Mouse (Mus musculus) forebrain, embryonic 14.5 days (tissue): ENCODE measurements around the gene Tshz2. TPM values are rescaled to one million over a fixed set of nuclear protein-coding genes. Genes with fewer than 3 reads are reported as not detected.
A peak's percentile ranks its signal among the peaks of the same experiment; 100 is the strongest.

ENCODE experiments used
- ATAC-seq: fragments of 200-750 bp; cut with Nextera tagmentation; 2 replicates; pipeline ENCODE4 v1.8.0; 2017; ENCODE audit warnings: mild to moderate bottlenecking, moderate library complexity
- DNase-seq: peaks from one replicate; pipeline ENCODE4 v3.0.0-alpha.2; 2015; ENCODE audit warnings: low spot score
- H3K27ac ChIP-seq: fragments of 300-500 bp; sonication (generic); 2 replicates; pipeline ENCODE4 v1.5.1; 2014; ENCODE audit warnings: low read depth, mild to moderate bottlenecking, control low read depth, low read length, moderate library complexity
- H3K27me3 ChIP-seq: fragments of 300-500 bp; sonication (generic); replicated peaks from 2 replicates; pipeline ENCODE4 v1.6.1; 2014; ENCODE audit warnings: low read length, control low read depth, mixed read lengths; ENCODE audit not compliant: control insufficient read depth, insufficient read depth
- H3K36me3 ChIP-seq: fragments of 300-500 bp; sonication (generic); 2 replicates; pipeline ENCODE4 v1.6.1; 2014; ENCODE audit warnings: low read length, control low read depth; ENCODE audit not compliant: control insufficient read depth, insufficient read depth
- H3K4me1 ChIP-seq: fragments of 300-500 bp; sonication (generic); 2 replicates; pipeline ENCODE4 v1.6.1; 2014; ENCODE audit warnings: antibody characterized with exemption, low read length, control low read depth; ENCODE audit not compliant: control insufficient read depth, insufficient read depth
- H3K4me2 ChIP-seq: fragments of 300-500 bp; sonication (generic); 2 replicates; pipeline ENCODE4 v1.6.1; 2014; ENCODE audit warnings: mild to moderate bottlenecking, control low read depth, low read length
- H3K4me3 ChIP-seq: fragments of 300-500 bp; sonication (generic); 2 replicates; pipeline ENCODE4 v1.5.1; 2014; ENCODE audit warnings: low read depth, low read length, control low read depth
- H3K9ac ChIP-seq: fragments of 300-500 bp; sonication (generic); 2 replicates; pipeline ENCODE4 v1.6.1; 2014; ENCODE audit warnings: mild to moderate bottlenecking, low read length, control low read depth, moderate library complexity
- H3K9me3 ChIP-seq: fragments of 300-500 bp; sonication (generic); replicated peaks from 2 replicates; pipeline ENCODE4 v1.6.1; 2016; ENCODE audit warnings: low read length, control low read depth, mixed read lengths; ENCODE audit not compliant: control insufficient read depth
- WGBS: fragments of 180-500 bp; shearing (Covaris S2); extraction: QIAGEN DNeasy Blood & Tissue Kit; methylation state at CpG from one replicate; pipeline ENCODE4 v1.1.7; 2014; 5-methylcytosine and 5-hydroxymethylcytosine counted together
- polyA plus RNA-seq: library from polyadenylated mRNA; unstranded; fragments of >200 nt; fragmentation: Nextera tagmentation; extraction: Ambion mirVana; gene quantifications from 2 replicates; pipeline ENCODE4 v1.2.1, GENCODE M21; 2014

Tshz2 gene
- polyA plus RNA-seq, 1 experiment from 2014 or later, result 3.4 TPM

DNA sequence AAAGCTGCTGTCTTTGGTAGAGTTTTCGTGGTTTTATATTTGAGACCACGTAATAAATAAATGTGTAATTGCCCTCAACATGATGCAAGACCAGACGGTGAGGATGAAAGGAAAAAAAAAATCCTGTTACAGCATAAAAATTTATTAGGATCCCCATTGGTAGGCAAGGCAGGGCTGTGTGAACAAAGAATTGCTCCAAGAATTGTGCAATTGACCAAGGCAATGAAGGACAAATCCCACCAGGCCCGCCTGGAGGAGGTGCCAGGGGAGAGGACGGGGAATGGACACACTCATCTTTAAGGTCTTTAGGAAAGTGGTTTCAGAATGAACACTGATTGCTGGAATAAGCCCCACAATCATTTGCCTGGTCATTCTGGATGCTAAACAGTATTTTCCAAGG, 154.6 kb downstream of the Tshz2 start:
- Histone ChIP-seq H3K4me1 (peaks cover 8% of the 10 kb centered on the region), H3K27me3 (no peaks in the 10 kb centered on the region), H3K4me3 (no peak overlapping the region), H3K4me2 (no peak overlapping the region), H3K9ac (no peak overlapping the region), H3K36me3 (no peaks in the 10 kb centered on the region), H3K27ac (no peak overlapping the region), H3K9me3 (no peaks in the 10 kb centered on the region)
- DNase-seq (no peak), ATAC-seq (no peak)
- 82% methylated on average over 5 of the region's 5 CpGs for WGBS

DNA sequence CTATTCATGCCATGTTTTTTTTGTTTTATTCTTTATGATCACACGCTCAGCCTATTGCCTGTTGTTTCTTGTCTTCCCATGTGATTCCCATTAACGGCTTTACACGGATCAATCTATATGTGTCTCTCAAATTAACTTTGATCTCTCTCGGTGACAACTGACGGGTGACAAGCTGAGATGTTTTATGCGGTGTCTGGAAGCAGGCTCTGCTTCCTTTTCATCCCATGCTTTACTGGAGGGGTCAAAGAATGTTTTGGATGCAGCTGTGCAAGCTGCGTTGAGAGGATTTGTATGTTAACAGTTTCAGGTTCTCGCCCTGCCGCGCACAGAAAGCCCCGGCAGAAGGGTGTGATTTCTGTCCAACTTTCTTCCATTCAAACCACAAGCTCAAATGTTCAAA, 155.1 kb downstream of the Tshz2 start:
- 59% methylated on average over 11 of the region's 11 CpGs for WGBS
- Histone ChIP-seq H3K9ac (no peak overlapping the region), H3K27me3 (0 out of 2 replicates have a peak, but pooled peaks cover 3% of the 10 kb centered on the region), H3K36me3 (no peaks in the 10 kb centered on the region), H3K9me3 (no peaks in the 10 kb centered on the region), H3K4me1 (peaks cover 10% of the 10 kb centered on the region), H3K4me2 (no peak overlapping the region), H3K4me3 (no peak overlapping the region), H3K27ac (no peak overlapping the region)
- no peak for DNase-seq
- ATAC-seq, result no peak

DNA sequence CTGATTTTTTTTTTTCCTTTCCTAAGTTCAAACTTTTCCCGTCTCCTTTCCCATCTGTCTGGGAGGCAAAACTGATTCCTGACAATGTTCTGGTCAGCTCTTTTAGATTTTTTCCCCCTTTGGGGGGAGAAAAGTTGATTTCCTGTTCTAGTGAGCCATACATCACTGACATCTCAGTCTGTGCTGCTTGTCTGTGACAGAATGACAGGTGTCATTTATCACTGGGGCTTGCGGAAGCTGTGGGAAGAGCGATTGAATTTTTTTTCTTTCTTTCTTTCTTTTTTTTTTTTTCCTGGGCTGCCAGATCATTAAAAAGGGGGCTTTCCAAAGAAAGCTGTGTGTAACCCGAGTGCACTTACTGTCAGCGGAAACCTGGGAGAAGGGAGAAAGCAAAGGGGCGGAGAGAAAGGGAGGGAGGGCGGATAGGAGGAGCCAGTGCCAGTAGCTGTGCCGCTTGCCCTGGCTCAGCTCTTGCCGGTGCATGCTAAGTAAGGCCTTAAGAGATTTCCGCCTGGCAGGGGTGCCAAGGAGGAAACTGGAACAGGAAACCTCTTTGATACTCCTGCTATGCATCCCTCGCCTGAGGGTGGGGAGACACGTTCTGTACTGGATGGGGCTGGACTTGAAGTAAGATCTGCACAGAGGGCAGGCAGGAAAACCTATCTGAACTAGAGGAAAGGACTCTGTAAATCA, 157.8 kb downstream of the Tshz2 start:
- Histone ChIP-seq H3K27me3 (peaks cover 9% of the 10 kb centered on the region; the same call in 1 of the 2 replicates), H3K4me3 (no peak overlapping the region), H3K9me3 (no peaks in the 10 kb centered on the region), H3K36me3 (no peaks in the 10 kb centered on the region), H3K27ac (0 out of 2 replicates have a peak overlapping the region, but pooled peaks have one; percentile 33), H3K4me2 (peak overlapping the region; percentile 49), H3K9ac (peak overlapping the region; percentile 40), H3K4me1 (peaks cover 10% of the 10 kb centered on the region)
- DNase-seq (peak; percentile 84), ATAC-seq (peak; percentile 78)
- WGBS, result under 1% methylated on average over 12 of the region's 12 CpGs

GRCm38 (mm10) chr2:169792706-169793105, 159.9 kb downstream of the Tshz2 start:
- no peak overlapping the region for H3K4me2 ChIP-seq
- H3K27ac ChIP-seq, result no peak overlapping the region
- H3K4me3 ChIP-seq, result no peak overlapping the region
- DNase-seq (peak; percentile 62), ATAC-seq (peak; percentile 61)
- no peaks in the 10 kb centered on the region for H3K36me3 ChIP-seq
- H3K4me1 ChIP-seq, result peaks cover 10% of the 10 kb centered on the region
- under 1% methylated on average over 3 of the region's 3 CpGs for WGBS
- H3K9ac ChIP-seq, result no peak overlapping the region
- peaks cover 9% of the 10 kb centered on the region; the same call in 1 of the 2 replicates for H3K27me3 ChIP-seq
- no peaks in the 10 kb centered on the region for H3K9me3 ChIP-seq

- no peaks in the 10 kb centered on the region for H3K4me1 ChIP-seq
- H3K9me3 ChIP-seq, result no peaks in the 10 kb centered on the region
- no peak overlapping the region for H3K9ac ChIP-seq
- H3K27me3 ChIP-seq, result no peaks in the 10 kb centered on the region
- 91% methylated on average over 6 of the region's 6 CpGs for WGBS
- H3K4me2 ChIP-seq, result no peak overlapping the region
- DNase-seq, result peak; percentile 36
- no peak overlapping the region for H3K27ac ChIP-seq
- ATAC-seq, result no peak
- no peak overlapping the region for H3K4me3 ChIP-seq
- H3K36me3 ChIP-seq, result no peaks in the 10 kb centered on the region
Observed at GRCm38 (mm10) chr2:169802241-169802640, 169.4 kb downstream of the Tshz2 start.

- WGBS, result 75% methylated on average over 5 of the region's 5 CpGs
- no peak overlapping the region for H3K9ac ChIP-seq
- H3K9me3 ChIP-seq, result no peaks in the 10 kb centered on the region
- DNase-seq, result no peak
- no peaks in the 10 kb centered on the region for H3K4me1 ChIP-seq
- H3K4me2 ChIP-seq, result no peak overlapping the region
- no peak overlapping the region for H3K27ac ChIP-seq
- no peaks in the 10 kb centered on the region for H3K36me3 ChIP-seq
- no peak for ATAC-seq
- no peak overlapping the region for H3K4me3 ChIP-seq
- no peaks in the 10 kb centered on the region for H3K27me3 ChIP-seq
Observed at GRCm38 (mm10) chr2:169804380-169804779, 171.6 kb downstream of the Tshz2 start.

GRCm38 (mm10) chr2:169805545-169805944, 172.7 kb downstream of the Tshz2 start:
- H3K9ac ChIP-seq, result no peak overlapping the region
- no peaks in the 10 kb centered on the region for H3K4me1 ChIP-seq
- H3K4me3 ChIP-seq, result no peak overlapping the region
- WGBS, result 91% methylated on average over 12 of the region's 12 CpGs
- no peak overlapping the region for H3K27ac ChIP-seq
- no peak overlapping the region for H3K4me2 ChIP-seq
- H3K27me3 ChIP-seq, result no peaks in the 10 kb centered on the region
- H3K36me3 ChIP-seq, result no peaks in the 10 kb centered on the region
- ATAC-seq (no peak), DNase-seq (no peak)
- H3K9me3 ChIP-seq, result no peaks in the 10 kb centered on the region

DNA sequence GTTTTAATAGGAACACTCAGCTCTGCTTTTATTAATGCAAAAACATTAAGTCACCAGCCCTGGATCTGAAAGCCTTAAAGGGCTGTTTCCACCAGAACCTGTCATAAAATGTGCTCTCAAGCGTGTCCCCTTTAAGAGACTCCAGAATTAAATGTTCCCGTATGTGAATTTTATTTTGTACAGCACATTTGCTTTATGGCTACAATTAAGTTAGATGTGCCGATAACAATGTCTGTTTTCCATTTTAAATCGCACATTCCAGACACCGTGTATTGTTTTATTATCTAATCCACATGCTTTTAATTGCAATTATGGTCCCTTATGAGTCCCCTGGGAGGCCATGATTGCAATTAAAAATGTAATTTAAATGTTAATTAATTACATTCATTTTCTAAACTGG, 178.8 kb downstream of the Tshz2 start:
- H3K36me3 ChIP-seq, result no peaks in the 10 kb centered on the region
- H3K4me1 ChIP-seq, result peaks cover 16% of the 10 kb centered on the region
- ATAC-seq (no peak), DNase-seq (peak; percentile 42)
- H3K4me2 ChIP-seq, result no peak overlapping the region
- no peak overlapping the region for H3K9ac ChIP-seq
- H3K9me3 ChIP-seq, result no peaks in the 10 kb centered on the region
- WGBS, result 52% methylated on average over 5 of the region's 5 CpGs
- no peak overlapping the region for H3K27ac ChIP-seq
- H3K27me3 ChIP-seq, result no peaks in the 10 kb centered on the region
- H3K4me3 ChIP-seq, result no peak overlapping the region

DNA sequence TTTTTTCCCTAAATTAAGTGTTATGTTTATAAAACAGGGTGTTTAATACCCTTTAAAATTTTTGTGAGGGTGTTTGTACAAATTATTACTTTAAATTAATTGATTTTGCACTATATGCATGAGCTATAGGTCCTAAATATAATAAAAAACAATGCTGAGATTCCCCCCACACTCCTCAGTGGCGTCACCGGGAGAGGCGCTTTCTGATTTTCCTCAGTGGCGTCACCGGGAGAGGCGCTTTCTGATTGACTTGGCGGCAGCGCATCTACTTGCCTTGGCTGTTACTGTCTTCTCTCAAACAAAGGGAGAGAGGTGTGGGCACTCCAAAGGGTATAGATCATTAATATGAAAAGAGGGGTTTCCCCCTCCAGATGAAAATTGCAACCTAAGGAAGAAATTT, 179.2 kb downstream of the Tshz2 start:
- Histone ChIP-seq H3K27me3 (no peaks in the 10 kb centered on the region), H3K4me3 (no peak overlapping the region), H3K4me2 (no peak overlapping the region), H3K27ac (no peak overlapping the region), H3K9me3 (no peaks in the 10 kb centered on the region), H3K9ac (no peak overlapping the region), H3K36me3 (no peaks in the 10 kb centered on the region), H3K4me1 (peaks cover 16% of the 10 kb centered on the region)
- no peak for DNase-seq
- WGBS, result 81% methylated on average over 8 of the region's 8 CpGs
- ATAC-seq, result no peak
